Mouse (Mus musculus) left cerebral cortex, postnatal 10 days (tissue): ENCODE measurements around the gene Clic1. TPM values are rescaled to one million over a fixed set of nuclear protein-coding genes. Genes with fewer than 3 reads are reported as not detected.

ENCODE experiments used
- DNase-seq, 2 experiments: peaks; one replicate each; pipeline ENCODE4 v3.0.0; 2021 to 2022; ENCODE audit warnings: low spot score in 2 of 2, mixed read lengths in 1 of 2; ENCODE audit errors: extremely low spot score in 1 of 2
- intact Hi-C: fragments of 180-260 bp; cut with DNase I; formaldehyde crosslinking; loops from one replicate; pipeline ENCODE4 v1.15.1; 2025
- total RNA-seq, 2 experiments: library from RNA; stranded (reverse); gene quantifications; 2 replicates each; pipeline ENCODE4 v1.2.3; 2021

Gene Clic1
- total RNA-seq, 2 experiments from 2014 or later, result 14.3 to 15.8 TPM

- intact Hi-C loops, result loop anchor here (5.0 kb wide), 2 partner anchors 79 to 99 kb away; partner anchors contain the start of gene Ly6g5b
- DNase-seq, result no peak
These were observed 31.6 kb upstream of the Clic1 start for GRCm38 (mm10) chr17:35018171-35018570.

GRCm38 (mm10) chr17:35019894-35020293 lies 29.9 kb upstream of the Clic1 start:
- intact Hi-C loops, result loop anchor here (5.0 kb wide), 4 partner anchors 37 to 97 kb away; partner anchors contain the start of genes Ddah2, Ly6g5b and Ly6g5c
- no peak for DNase-seq

- no peak for DNase-seq
- intact Hi-C loops, result loop anchor here (5.0 kb wide), 2 partner anchors 37 to 87 kb away; partner anchors contain the start of genes Ddah2 and Ly6g5c
These were observed 29.2 kb upstream of the Clic1 start for GRCm38 (mm10) chr17:35020551-35020950.

- DNase-seq, result peak; percentile 65 to 86
- intact Hi-C loops, result loop anchor here (5.0 kb wide), 2 partner anchors 36 to 86 kb away; partner anchors contain the start of genes Ddah2 and Ly6g5c
These were observed 28.5 kb upstream of the Clic1 start for GRCm38 (mm10) chr17:35021163-35021808.

GRCm38 (mm10) chr17:35021842-35022477 lies 27.8 kb upstream of the Clic1 start:
- DNase-seq, result no peak
- intact Hi-C loops, result loop anchor here (5.0 kb wide), 2 partner anchors 35 to 85 kb away; partner anchors contain the start of genes Ddah2 and Ly6g5c

- DNase-seq, result no peak
- intact Hi-C loops, result loop anchor here (5.0 kb wide), 2 partner anchors 35 to 85 kb away; partner anchors contain the start of genes Ddah2 and Ly6g5c
These were observed 27.2 kb upstream of the Clic1 start for GRCm38 (mm10) chr17:35022541-35023060.

GRCm38 (mm10) chr17:35023221-35023620 lies 26.5 kb upstream of the Clic1 start:
- intact Hi-C loops, result loop anchor here (5.0 kb wide), 2 partner anchors 34 to 84 kb away; partner anchors contain the start of genes Ddah2 and Ly6g5c
- DNase-seq, result no peak

- intact Hi-C loops, result loop anchor here (5.0 kb wide), 2 partner anchors 34 to 84 kb away; partner anchors contain the start of genes Ddah2 and Ly6g5c
- peak in 1 of 2 experiments; percentile 30 for DNase-seq
These were observed 26.0 kb upstream of the Clic1 start for GRCm38 (mm10) chr17:35023756-35024155.

GRCm38 (mm10) chr17:35024261-35024660 lies 25.5 kb upstream of the Clic1 start:
- DNase-seq, result peak in 1 of 2 experiments; percentile 25
- intact Hi-C loops, result loop anchor here (5.0 kb wide), 2 partner anchors 33 to 83 kb away; partner anchors contain the start of genes Ddah2 and Ly6g5c

GRCm38 (mm10) chr17:35024691-35025488 lies 24.9 kb upstream of the Clic1 start:
- intact Hi-C loops, result loop anchor here (5.0 kb wide), 2 partner anchors 32 to 82 kb away; partner anchors contain the start of genes Ddah2 and Ly6g5c
- peak in 1 of 2 experiments; percentile 54 for DNase-seq

- no peak for DNase-seq
- intact Hi-C loops, result no loop called here
These were observed 23.6 kb upstream of the Clic1 start for GRCm38 (mm10) chr17:35026206-35026605.

- peak in 1 of 2 experiments; percentile 80 for DNase-seq
- intact Hi-C loops, result no loop called here
These were observed 22.3 kb upstream of the Clic1 start, which contains the start of gene Sapcd1 for GRCm38 (mm10) chr17:35027277-35028068. Sapcd1 (minus strand) TSS chr17:35028016.

GRCm38 (mm10) chr17:35028315-35028714 lies 21.5 kb upstream of the Clic1 start:
- no peak for DNase-seq
- intact Hi-C loops, result no loop called here

- no peak for DNase-seq
- intact Hi-C loops, result no loop called here
These were observed 19.9 kb upstream of the Clic1 start for GRCm38 (mm10) chr17:35029691-35030532.

- intact Hi-C loops, result no loop called here
- no peak for DNase-seq
These were observed 18.5 kb upstream of the Clic1 start for GRCm38 (mm10) chr17:35031272-35031671.

- intact Hi-C loops, result no loop called here
- no peak for DNase-seq
These were observed 17.9 kb upstream of the Clic1 start for GRCm38 (mm10) chr17:35031880-35032279.

- intact Hi-C loops, result no loop called here
- DNase-seq, result no peak
These were observed 17.4 kb upstream of the Clic1 start for GRCm38 (mm10) chr17:35032323-35032870.
